Mouse (Mus musculus) right cerebral cortex, postnatal 14 days (tissue): ENCODE data around the gene Slc22a26.
"Not testable (repeated sequence)": the region's sequence is repeated elsewhere in the genome, so short reads cannot be mapped to it uniquely, and the experiment has no call there.

Experiments used
- DNase-seq: peaks from one replicate; pipeline ENCODE4 v3.0.0; 2022

The Slc22a26 gene

GRCm38 (mm10) chr19:7802571-7802970, at the start of gene Slc22a26:
Gene Slc22a26, minus strand, starts transcription at chr19:7802667.
- no peak for DNase-seq

DNA sequence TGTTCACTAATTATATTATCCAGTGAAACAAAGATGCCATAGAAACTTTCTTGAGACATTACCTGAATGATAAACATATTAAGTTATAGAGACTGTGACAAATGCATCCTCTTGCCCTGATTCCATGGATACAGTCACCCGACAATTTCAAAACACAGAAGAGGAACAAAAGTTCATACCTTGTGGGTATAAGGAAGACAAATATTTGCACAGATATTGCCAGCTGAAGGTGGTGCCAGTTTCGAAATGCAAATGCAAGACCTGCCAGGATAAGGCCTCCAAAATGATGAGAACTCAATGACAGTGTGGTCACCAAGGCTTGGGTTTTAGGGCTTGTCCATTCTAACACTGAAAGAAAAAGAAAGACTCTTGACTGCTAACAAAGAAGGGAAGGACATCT, 27.4 kb upstream of the Slc22a26 start:
- no peak for DNase-seq

DNA sequence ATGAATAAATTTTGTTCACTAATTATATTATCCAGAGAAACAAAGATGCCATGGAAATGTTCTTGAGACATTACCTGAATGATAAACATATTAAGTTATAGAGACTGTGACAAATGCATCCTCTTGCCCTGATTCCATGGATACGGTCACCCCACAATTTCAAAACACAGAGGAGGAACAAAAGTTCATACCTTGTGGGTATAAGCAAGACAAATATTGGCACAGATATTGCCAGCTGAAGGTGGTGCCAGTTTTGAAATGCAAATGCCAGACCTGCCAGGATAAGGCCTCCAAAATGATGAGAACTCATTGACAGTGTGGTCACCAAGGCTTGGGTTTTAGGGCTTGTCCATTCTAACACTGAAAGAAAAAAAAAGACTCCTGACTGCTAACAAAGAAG, 11.9 kb downstream of the Slc22a26 start:
- DNase-seq, result no peak

DNA sequence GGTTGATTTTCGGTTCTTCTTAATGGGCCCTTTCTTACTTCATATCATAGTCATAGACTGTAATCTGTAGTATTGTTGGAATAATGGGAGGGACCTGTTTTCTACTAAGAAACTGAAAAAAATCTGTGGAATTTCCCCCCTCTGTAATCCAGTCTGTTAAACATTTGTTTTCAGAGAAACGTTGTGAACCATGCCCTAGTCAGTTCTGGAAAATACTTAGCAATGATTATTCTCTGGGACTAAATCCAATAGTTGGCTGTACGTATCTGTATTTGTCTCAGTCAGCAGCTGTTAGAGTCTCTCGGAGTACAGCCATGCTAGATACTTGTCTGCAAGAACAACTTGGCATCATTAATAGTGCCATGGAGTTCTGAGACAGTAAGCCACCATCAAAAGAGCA, 27.2 kb downstream of the Slc22a26 start:
- no peak for DNase-seq

DNA sequence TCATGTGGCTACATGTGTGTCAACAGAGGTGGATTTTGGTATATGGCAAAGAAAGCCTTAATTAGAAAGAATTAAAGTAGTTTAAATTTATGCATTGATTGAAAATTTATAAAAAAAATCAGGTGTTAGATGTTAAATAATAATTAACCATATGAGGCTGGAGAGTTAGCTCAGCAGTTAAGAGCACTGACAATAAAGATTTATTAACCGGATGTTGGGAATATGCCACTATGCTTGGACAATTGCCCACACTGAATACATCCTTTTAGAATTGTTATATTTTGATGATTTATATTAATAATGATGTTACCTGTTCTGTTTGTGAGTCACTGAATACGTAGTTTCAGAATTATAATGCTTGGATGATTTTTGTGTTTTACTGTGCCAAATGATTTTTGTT, 36.3 kb downstream of the Slc22a26 start:
- no peak for DNase-seq

- DNase-seq, result no peak
Measured at GRCm38 (mm10) chr19:7765599-7765998, 36.9 kb downstream of the Slc22a26 start.

DNA sequence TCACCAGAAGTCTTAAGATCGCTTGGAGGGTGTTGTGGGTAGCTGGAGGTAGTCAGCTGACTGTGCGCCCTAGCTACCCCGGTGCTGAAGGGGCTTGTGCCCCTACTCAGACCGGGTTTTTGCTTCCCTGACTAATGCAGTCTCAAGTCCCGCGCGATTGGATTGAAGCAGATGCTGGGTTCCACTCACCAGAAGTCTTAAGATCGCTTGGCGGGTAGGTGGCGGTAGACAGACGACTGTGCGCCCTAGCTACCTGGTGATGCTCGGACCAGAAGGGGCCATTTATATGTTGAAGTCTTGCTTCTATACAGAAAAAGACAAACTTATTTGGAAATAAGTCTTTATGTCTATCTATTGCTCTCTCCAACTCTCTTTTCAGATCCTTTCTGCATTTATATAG, 49.1 kb downstream of the Slc22a26 start:
- DNase-seq, result not testable (repeated sequence)
